Mouse (Mus musculus) brown adipose tissue, adult 24 weeks (tissue): ENCODE measurements around the gene Auts2. TPM values are rescaled to one million over a fixed set of nuclear protein-coding genes. Genes with fewer than 3 reads are reported as not detected.

ENCODE experiments used
- H3K27ac ChIP-seq: fragments of 200-500 bp; replicated peaks from 2 replicates; pipeline ENCODE4 v1.5.1; 2012; ENCODE audit warnings: low read depth, mild to moderate bottlenecking, low read length
- H3K4me1 ChIP-seq: fragments of 200-500 bp; 2 replicates; pipeline ENCODE4 v1.6.1; 2012; ENCODE audit warnings: low read length, mixed read lengths; ENCODE audit not compliant: control insufficient read depth, insufficient read depth, insufficient read length
- H3K4me3 ChIP-seq: fragments of 200-500 bp; 2 replicates; pipeline ENCODE4 v1.5.1; 2012; ENCODE audit warnings: low read depth, mild to moderate bottlenecking, low read length, moderate library complexity; ENCODE audit not compliant: insufficient read depth
- polyA plus RNA-seq: library from polyadenylated mRNA; stranded (reverse); fragments of >200 nt; gene quantifications from 2 replicates; pipeline ENCODE4 v1.2.4, GENCODE M21; 2012; ENCODE audit not compliant: missing spikeins, insufficient read depth, insufficient read length

The Auts2 gene
- polyA plus RNA-seq, 1 experiment, result 2.4 TPM

- Histone ChIP-seq H3K4me3 (no peak overlapping the region), H3K27ac (no peak overlapping the region)
Measured at GRCm38 (mm10) chr5:131844519-131844800, 698.7 kb downstream of the Auts2 start.

GRCm38 (mm10) chr5:131843766-131844518, 699.2 kb downstream of the Auts2 start:
- Histone ChIP-seq H3K4me1 (no peaks in the 10 kb centered on the region), H3K4me3 (no peak overlapping the region), H3K27ac (no peak overlapping the region)

More at GRCm38 (mm10) chr5:131844519-131844800, 698.7 kb downstream of the Auts2 start:
- H3K4me1 ChIP-seq, result no peaks in the 10 kb centered on the region

GRCm38 (mm10) chr5:131839657-131840315, 703.4 kb downstream of the Auts2 start:
- Histone ChIP-seq H3K4me3 (no peak overlapping the region), H3K27ac (no peak overlapping the region), H3K4me1 (no peaks in the 10 kb centered on the region)

GRCm38 (mm10) chr5:131839023-131839422, 704.1 kb downstream of the Auts2 start:
- Histone ChIP-seq H3K4me3 (no peak overlapping the region), H3K4me1 (no peaks in the 10 kb centered on the region), H3K27ac (no peak overlapping the region)

- Histone ChIP-seq H3K27ac (no peak overlapping the region), H3K4me1 (no peaks in the 10 kb centered on the region), H3K4me3 (no peak overlapping the region)
Measured at GRCm38 (mm10) chr5:131838064-131838463, 705.1 kb downstream of the Auts2 start.

- H3K27ac ChIP-seq, result no peak overlapping the region
- no peak overlapping the region for H3K4me3 ChIP-seq
- no peaks in the 10 kb centered on the region for H3K4me1 ChIP-seq
Measured at GRCm38 (mm10) chr5:131836014-131836735, 707.0 kb downstream of the Auts2 start.

GRCm38 (mm10) chr5:131832891-131833876, 710.0 kb downstream of the Auts2 start:
- no peak overlapping the region for H3K27ac ChIP-seq
- no peak overlapping the region for H3K4me3 ChIP-seq
- H3K4me1 ChIP-seq, result peaks cover 6% of the 10 kb centered on the region; the same call in 1 of the 2 replicates

GRCm38 (mm10) chr5:131830111-131830510, 713.0 kb downstream of the Auts2 start:
- H3K4me3 ChIP-seq, result no peak overlapping the region
- peaks cover 6% of the 10 kb centered on the region; the same call in 1 of the 2 replicates for H3K4me1 ChIP-seq
- H3K27ac ChIP-seq, result no peak overlapping the region

- H3K4me3 ChIP-seq, result no peak overlapping the region
- peaks cover 6% of the 10 kb centered on the region; the same call in 1 of the 2 replicates for H3K4me1 ChIP-seq
- H3K27ac ChIP-seq, result peak overlapping the region; percentile 97
Measured at GRCm38 (mm10) chr5:131829248-131829647, 713.9 kb downstream of the Auts2 start.

GRCm38 (mm10) chr5:131828607-131829006, 714.5 kb downstream of the Auts2 start:
- peaks cover 6% of the 10 kb centered on the region; the same call in 1 of the 2 replicates for H3K4me1 ChIP-seq
- no peak overlapping the region for H3K4me3 ChIP-seq
- peak overlapping the region; percentile 61 for H3K27ac ChIP-seq

- H3K4me1 ChIP-seq, result peaks cover 6% of the 10 kb centered on the region; the same call in 1 of the 2 replicates
- no peak overlapping the region for H3K27ac ChIP-seq
- no peak overlapping the region for H3K4me3 ChIP-seq
Measured at GRCm38 (mm10) chr5:131826362-131827261, 716.5 kb downstream of the Auts2 start.

- peaks cover 8% of the 10 kb centered on the region; the same call in 1 of the 2 replicates for H3K4me1 ChIP-seq
- no peak overlapping the region for H3K27ac ChIP-seq
Measured at GRCm38 (mm10) chr5:131825421-131825820, 717.7 kb downstream of the Auts2 start.

GRCm38 (mm10) chr5:131824197-131824991, 718.8 kb downstream of the Auts2 start:
- Histone ChIP-seq H3K27ac (no peak overlapping the region), H3K4me1 (peaks cover 3% of the 10 kb centered on the region; the same call in 1 of the 2 replicates), H3K4me3 (no peak overlapping the region)

More at GRCm38 (mm10) chr5:131825421-131825820, 717.7 kb downstream of the Auts2 start:
- no peak overlapping the region for H3K4me3 ChIP-seq
